Mouse (Mus musculus) CH12.LX (cell line): ENCODE data around the gene Defb25. TPM values are rescaled to one million over a fixed set of nuclear protein-coding genes. Genes with fewer than 3 reads are reported as not detected.

ENCODE experiments used
- DNase-seq: peaks from one replicate; pipeline ENCODE4 v3.0.0-alpha.2; 2013; ENCODE audit errors: extremely low read depth
- H3K27ac ChIP-seq: 2 replicates; pipeline ENCODE4 v1.5.1; 2012; ENCODE audit warnings: low read depth, mild to moderate bottlenecking, control low read depth, moderate library complexity; ENCODE audit not compliant: insufficient read depth
- H3K27me3 ChIP-seq: replicated peaks from 2 replicates; pipeline ENCODE3; 2012; ENCODE audit warnings: inconsistent platforms
- H3K36me3 ChIP-seq, 2 experiments: replicated peaks in 1 of 2; 2 replicates each; pipeline versions ENCODE3 to v1.6.1; 2012; ENCODE audit warnings: inconsistent platforms in 1 of 2, low read length in 1 of 2, mild to moderate bottlenecking in 1 of 2, mixed read lengths in 1 of 2, moderate library complexity in 1 of 2; ENCODE audit not compliant: control insufficient read depth in 1 of 2, insufficient read depth in 1 of 2
- H3K4me1 ChIP-seq, 2 experiments: 2 replicates each; pipeline ENCODE4 v1.6.1; 2012; ENCODE audit warnings: inconsistent platforms in 1 of 2, moderate library complexity in 1 of 2; ENCODE audit not compliant: insufficient read depth in 2 of 2, control insufficient read depth in 1 of 2
- H3K4me2 ChIP-seq: 2 replicates; pipeline ENCODE4 v1.6.1; 2012; ENCODE audit warnings: low read depth, mild to moderate bottlenecking, control low read depth; ENCODE audit not compliant: poor library complexity, insufficient read depth, severe bottlenecking
- H3K4me3 ChIP-seq, 3 experiments: fragments of 150-350 bp in 1 of 3; sonication (generic) in 1 of 3; replicated peaks in 1 of 3; 2 replicates each; pipeline versions ENCODE3 to v1.5.1; 2011 to 2012; ENCODE audit warnings: low read depth in 2 of 3, low read length in 2 of 3, mild to moderate bottlenecking in 2 of 3, moderate library complexity in 2 of 3, control low read depth in 1 of 3, improper control_type of control experiment in 1 of 3, inconsistent platforms in 1 of 3, mixed read lengths in 1 of 3; ENCODE audit not compliant: poor library complexity in 1 of 3
- H3K79me2 ChIP-seq: replicated peaks from 2 replicates; pipeline ENCODE4 v1.6.1; 2012; ENCODE audit warnings: mild to moderate bottlenecking, moderate library complexity; ENCODE audit not compliant: control insufficient read depth, poor library complexity, insufficient read depth, severe bottlenecking; ENCODE audit errors: extremely low read depth
- H3K9ac ChIP-seq: 2 replicates; pipeline ENCODE4 v1.6.1; 2012; ENCODE audit warnings: low read depth, mild to moderate bottlenecking, control low read depth, moderate library complexity; ENCODE audit not compliant: insufficient read depth
- H3K9me3 ChIP-seq: replicated peaks from 2 replicates; pipeline ENCODE3; 2012; ENCODE audit warnings: low read length, inconsistent platforms, mixed read lengths
- BHLHE40 ChIP-seq: IDR thresholded peaks from 2 replicates; pipeline ENCODE4 v1.6.1; 2011; ENCODE audit warnings: mild to moderate bottlenecking, low read depth, low read length, improper control_type of control experiment
- CHD1 ChIP-seq: IDR thresholded peaks from 2 replicates; pipeline ENCODE4 v1.6.1; 2012; ENCODE audit warnings: low read depth, low read length, improper control_type of control experiment, inconsistent platforms
- CHD2 ChIP-seq: IDR thresholded peaks from 2 replicates; pipeline ENCODE4 v1.6.1; 2011; ENCODE audit warnings: low read length, improper control_type of control experiment
- CTCF ChIP-seq, 2 experiments: IDR thresholded peaks in 1 of 2; conservative IDR thresholded peaks in 1 of 2; 2 replicates each; pipeline ENCODE4 v1.5.1; 2011 to 2012; ENCODE audit warnings: low read depth in 2 of 2, low read length in 2 of 2, improper control_type of control experiment in 1 of 2, inconsistent platforms in 1 of 2, mild to moderate bottlenecking in 1 of 2, moderate library complexity in 1 of 2
- E2F4 ChIP-seq: IDR thresholded peaks from 2 replicates; pipeline ENCODE4 v1.6.1; 2011; ENCODE audit warnings: low read depth, low read length, improper control_type of control experiment; ENCODE audit not compliant: insufficient replicate concordance
- ELF1 ChIP-seq: IDR thresholded peaks from 2 replicates; pipeline ENCODE4 v1.6.1; 2014; ENCODE audit warnings: low read depth, mild to moderate bottlenecking, inconsistent platforms, low read length, improper control_type of control experiment
- EP300 ChIP-seq: IDR thresholded peaks from 2 replicates; pipeline ENCODE4 v1.6.1; 2011; ENCODE audit warnings: low read length, improper control_type of control experiment
- ETS1 ChIP-seq: conservative IDR thresholded peaks from 2 replicates; pipeline ENCODE4 v1.6.1; 2012; ENCODE audit warnings: low read depth, mild to moderate bottlenecking, inconsistent platforms, low read length, improper control_type of control experiment, moderate library complexity
- HCFC1 ChIP-seq: IDR thresholded peaks from 2 replicates; pipeline ENCODE4 v1.6.1; 2012; ENCODE audit warnings: low read depth, mild to moderate bottlenecking, inconsistent platforms, low read length, improper control_type of control experiment
- IRF4 ChIP-seq: IDR thresholded peaks from 2 replicates; pipeline ENCODE4 v1.6.1; 2014; ENCODE audit warnings: low read depth, mild to moderate bottlenecking, inconsistent platforms, low read length, improper control_type of control experiment
- JUND ChIP-seq: conservative IDR thresholded peaks from 2 replicates; pipeline ENCODE4 v1.6.1; 2011; ENCODE audit warnings: low read depth, low read length, improper control_type of control experiment
- KAT2A ChIP-seq: IDR thresholded peaks from 2 replicates; pipeline ENCODE4 v1.6.1; 2012; ENCODE audit warnings: low read length, improper control_type of control experiment, inconsistent platforms; ENCODE audit not compliant: insufficient replicate concordance
- MAZ ChIP-seq: IDR thresholded peaks from 2 replicates; pipeline ENCODE4 v1.6.1; 2012; ENCODE audit warnings: low read depth, mild to moderate bottlenecking, inconsistent platforms, low read length, improper control_type of control experiment, moderate library complexity
- MEF2A ChIP-seq: IDR thresholded peaks from 2 replicates; pipeline ENCODE4 v1.6.1; 2014; ENCODE audit warnings: low read depth, mild to moderate bottlenecking, inconsistent platforms, low read length, improper control_type of control experiment, borderline replicate concordance
- MYC ChIP-seq: IDR thresholded peaks from 2 replicates; pipeline ENCODE4 v1.6.1; 2011; ENCODE audit warnings: low read depth, mild to moderate bottlenecking, improper control_type of control experiment, low read length
- NRF1 ChIP-seq: IDR thresholded peaks from 2 replicates; pipeline ENCODE4 v1.6.1; 2014; ENCODE audit warnings: low read depth, mild to moderate bottlenecking, inconsistent platforms, low read length, improper control_type of control experiment, moderate library complexity
- PAX5 ChIP-seq: IDR thresholded peaks from 2 replicates; pipeline ENCODE4 v1.6.1; 2012; ENCODE audit warnings: low read length, inconsistent platforms, mixed read lengths
- POLR2AphosphoS2 ChIP-seq: IDR thresholded peaks from 2 replicates; pipeline ENCODE4 v1.6.1; 2011; ENCODE audit warnings: low read depth, low read length, improper control_type of control experiment
- RCOR1 ChIP-seq: conservative IDR thresholded peaks from 2 replicates; pipeline ENCODE4 v1.6.1; 2012; ENCODE audit warnings: low read depth, mild to moderate bottlenecking, inconsistent platforms, low read length, improper control_type of control experiment
- SIN3A ChIP-seq: IDR thresholded peaks from 2 replicates; pipeline ENCODE4 v1.6.1; 2012; ENCODE audit warnings: low read length, improper control_type of control experiment, inconsistent platforms
- SMC3 ChIP-seq: IDR thresholded peaks from 2 replicates; pipeline ENCODE4 v1.6.1; 2011; ENCODE audit warnings: low read depth, low read length, improper control_type of control experiment
- UBTF ChIP-seq: IDR thresholded peaks from 2 replicates; pipeline ENCODE4 v1.6.1; 2012; ENCODE audit warnings: low read depth, mild to moderate bottlenecking, inconsistent platforms, low read length, improper control_type of control experiment, moderate library complexity
- ZC3H11A ChIP-seq: IDR thresholded peaks from 2 replicates; pipeline ENCODE4 v1.6.1; 2012; ENCODE audit warnings: low read depth, mild to moderate bottlenecking, inconsistent platforms, low read length, improper control_type of control experiment
- ZKSCAN1 ChIP-seq: IDR thresholded peaks from 2 replicates; pipeline ENCODE4 v1.6.1; 2012; ENCODE audit warnings: low read depth, inconsistent platforms, low read length, improper control_type of control experiment, borderline replicate concordance
- ZMIZ1 ChIP-seq: IDR thresholded peaks from 2 replicates; pipeline ENCODE4 v1.6.1; 2012; ENCODE audit warnings: low read depth, mild to moderate bottlenecking, inconsistent platforms, low read length, improper control_type of control experiment
- ZNF384 ChIP-seq: IDR thresholded peaks from 2 replicates; pipeline ENCODE4 v1.6.1; 2012; ENCODE audit warnings: low read depth, low read length, improper control_type of control experiment, inconsistent platforms
- dilution Hi-C: fragments of 300-500 bp; cut with MboI; formaldehyde crosslinking; loops from 2 replicates; pipeline ENCODE4 v1.14.3; 2020; ENCODE audit warnings: low sequenced_read_pairs; ENCODE audit not compliant: extremely low pct_unique_long_range_greater_than_20kb, extremely low pct_ligation_motif_present
- in situ Hi-C: fragments of 300-500 bp; cut with MboI; formaldehyde crosslinking; loops from 3 replicates; pipeline ENCODE4 v1.14.3; 2019; ENCODE audit warnings: low sequenced_read_pairs, low pct_ligation_motif_present, low pct_unique_long_range_greater_than_20kb, mixed read lengths
- polyA plus RNA-seq: library from polyadenylated mRNA; unstranded; fragments of >175 nt; gene quantifications from 2 replicates; pipeline ENCODE4 v1.2.1, GENCODE M21; 2012; ENCODE audit warnings: low read depth; ENCODE audit not compliant: insufficient read length
- total RNA-seq, 2 experiments: library from RNA; depleted of rRNA; stranded (reverse); fragments of 300-350 nt in 1 of 2; fragments of >200 nt in 1 of 2; gene quantifications; 2 replicates each; pipeline ENCODE4 v1.2.3; 2012 to 2014

The Defb25 gene
- total and polyA plus RNA-seq, 3 experiments = 1.8 TPM; not detected in 2

DNA sequence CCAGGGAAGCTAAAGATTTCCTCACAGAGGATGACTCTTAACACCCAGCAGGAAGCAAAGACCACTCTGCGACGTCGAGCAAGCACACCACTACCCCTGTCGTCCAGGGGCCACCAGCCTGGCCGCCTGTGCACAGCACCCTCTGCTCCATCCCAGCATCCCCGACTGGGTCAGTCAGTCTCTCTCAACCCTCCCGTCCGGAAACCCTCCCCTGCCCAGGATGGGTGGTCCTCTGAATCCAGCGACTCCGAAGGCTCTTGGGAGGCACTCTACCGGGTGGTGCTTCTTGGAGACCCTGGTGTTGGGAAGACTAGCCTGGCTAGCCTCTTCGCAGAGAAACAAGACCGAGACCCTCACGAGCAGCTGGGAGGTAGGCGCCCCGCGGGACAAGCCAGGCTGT, 5.2 kb upstream of the Defb25 start:
- Histone ChIP-seq H3K4me2 (no peak overlapping the region), H3K36me3 (no peaks in the 10 kb centered on the region), H3K27me3 (no peaks in the 10 kb centered on the region), H3K79me2 (no peaks in the 10 kb centered on the region), H3K27ac (no peak overlapping the region), H3K9me3 (no peaks in the 10 kb centered on the region), H3K4me3 (no peak overlapping the region), H3K4me1 (peaks cover 0 to 15% of the 10 kb centered on the region in 2 experiments; a peak in 2 of 4 replicates), H3K9ac (no peak overlapping the region)
- dilution Hi-C loops = no loop called here
- in situ Hi-C loops = no loop called here
- no peak for DNase-seq
- TF ChIP-seq ETS1 (no peak), ZKSCAN1 (no peak), ZC3H11A (no peak), BHLHE40 (no peak), MYC (no peak), ZNF384 (no peak), SIN3A (no peak), POLR2AphosphoS2 (no peak), MAZ (no peak), CHD2 (no peak), JUND (no peak), IRF4 (no peak), HCFC1 (no peak), KAT2A (no peak), RCOR1 (no peak), ZMIZ1 (no peak), UBTF (no peak), MEF2A (no peak), NRF1 (no peak)

DNA sequence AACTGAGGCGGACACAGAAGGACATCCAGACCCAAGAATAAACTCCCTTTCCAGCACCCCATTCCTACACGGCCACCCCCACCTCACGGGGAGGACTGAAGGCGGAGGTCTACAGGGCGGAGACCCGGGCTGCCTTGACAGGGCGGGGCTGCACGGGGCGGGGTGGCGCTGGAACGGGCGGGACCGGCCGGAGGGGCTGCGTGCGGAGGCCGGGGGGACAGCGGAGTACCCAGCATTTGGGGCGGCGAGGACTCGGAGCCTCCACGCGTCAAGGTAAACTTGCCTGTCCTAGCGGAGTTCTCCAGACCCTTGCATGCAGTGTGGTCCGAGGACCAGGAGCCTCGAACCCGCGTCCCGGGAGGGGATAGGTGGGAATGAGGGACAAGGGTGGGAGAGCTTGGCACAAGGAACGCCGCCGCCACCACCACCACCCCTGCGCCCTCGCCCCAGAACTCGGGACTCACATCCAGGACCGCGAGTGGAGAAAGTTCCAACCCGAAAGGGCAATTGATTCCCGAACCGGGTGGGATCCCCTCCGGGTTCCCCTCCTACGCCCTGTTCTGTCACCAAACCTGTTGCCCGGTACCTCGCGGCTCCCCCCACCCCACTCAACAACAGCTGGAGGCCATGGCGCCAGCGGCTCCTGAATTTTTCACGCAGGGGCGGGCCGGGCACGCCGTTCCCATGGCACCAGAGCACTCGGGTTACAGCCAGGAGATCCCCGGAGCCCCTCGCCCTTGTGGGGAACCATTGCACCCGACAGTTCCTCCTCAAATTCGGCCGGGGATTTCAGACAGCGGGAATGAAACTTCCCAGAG, 4.1 kb upstream of the Defb25 start, which contains the start of gene Rem1:
TSS of gene Rem1 (plus strand) at position 178 of the 818 bp plus-strand sequence.
- Histone ChIP-seq H3K4me3 (no peak within 1 kb of the TSS), H3K4me2 (no peak within 1 kb of the TSS), H3K27ac (no peak within 1 kb of the TSS), H3K27me3 (no peaks in the 10 kb centered on the region), H3K36me3 (no peaks in the 10 kb centered on the region), H3K4me1 (peaks cover 0 to 4% of the 10 kb centered on the region in 2 experiments; a peak in 2 of 4 replicates), H3K9ac (no peak within 1 kb of the TSS), H3K79me2 (no peaks in the 10 kb centered on the region), H3K9me3 (no peaks in the 10 kb centered on the region)
- no peak for DNase-seq
- TF ChIP-seq E2F4 (no peak), BHLHE40 (no peak), KAT2A (no peak), MAZ (no peak), SMC3 (no peak), JUND (no peak), CTCF (conservative IDR thresholded peaks at IDR 0.05 in 1 of 2, IDR thresholded peaks at IDR 0.05 in 1 of 2; ENCODE audit: low read depth in 2 of 2, low read length in 2 of 2) (no peak), ZC3H11A (no peak), UBTF (no peak), MYC (no peak), ZMIZ1 (no peak), EP300 (no peak), CHD1 (no peak), ELF1 (no peak), HCFC1 (no peak), MEF2A (no peak), RCOR1 (no peak), PAX5 (no peak)
- dilution Hi-C loops (no loop called here), in situ Hi-C loops (no loop called here)
